Mouse (Mus musculus) kidney, postnatal 0 days (tissue): ENCODE results near the gene Gapvd1. TPM values are rescaled to one million over a fixed set of nuclear protein-coding genes. Genes with fewer than 3 reads are reported as not detected.

Source experiments
- ATAC-seq: fragments of 200-750 bp; cut with Nextera tagmentation; replicated peaks from 2 replicates; pipeline ENCODE4 v1.8.0; 2017; ENCODE audit warnings: low read depth, moderate number of reproducible peaks, moderate TSS enrichment, moderate library complexity; ENCODE audit not compliant: low FRiP score
- DNase-seq: peaks from one replicate; pipeline ENCODE4 v3.0.0-alpha.2; 2016; ENCODE audit warnings: low spot score
- H3K27ac ChIP-seq: fragments of 300-500 bp; sonication (generic); 2 replicates; pipeline ENCODE4 v1.5.1; 2014; ENCODE audit warnings: mild to moderate bottlenecking
- H3K27me3 ChIP-seq: fragments of 300-500 bp; sonication (generic); 2 replicates; pipeline ENCODE4 v1.6.1; 2014; ENCODE audit warnings: low read length, mixed read lengths; ENCODE audit not compliant: insufficient read depth
- H3K36me3 ChIP-seq: fragments of 300-500 bp; sonication (generic); 2 replicates; pipeline ENCODE4 v1.6.1; 2014; ENCODE audit warnings: low read length, mixed read lengths; ENCODE audit not compliant: insufficient read depth
- H3K4me1 ChIP-seq: fragments of 300-500 bp; sonication (generic); replicated peaks from 2 replicates; pipeline ENCODE4 v1.6.1; 2014; ENCODE audit warnings: antibody characterized with exemption, low read length, mixed read lengths; ENCODE audit not compliant: insufficient read depth
- H3K4me2 ChIP-seq: fragments of 300-500 bp; sonication (generic); 2 replicates; pipeline ENCODE4 v1.6.1; 2014; ENCODE audit warnings: mild to moderate bottlenecking, low read length, moderate library complexity, mixed read lengths
- H3K4me3 ChIP-seq: fragments of 300-500 bp; sonication (generic); replicated peaks from 2 replicates; pipeline ENCODE4 v1.5.1; 2014; ENCODE audit warnings: low read depth, low read length
- H3K9ac ChIP-seq: fragments of 300-500 bp; sonication (generic); 2 replicates; pipeline ENCODE4 v1.6.1; 2014; ENCODE audit warnings: low read depth, low read length
- H3K9me3 ChIP-seq: fragments of 300-500 bp; sonication (generic); replicated peaks from 2 replicates; pipeline ENCODE4 v1.6.1; 2016; ENCODE audit warnings: low read length, inconsistent platforms, mixed read lengths
- CTCF ChIP-seq: IDR thresholded peaks from 2 replicates; pipeline ENCODE4 v1.5.1; 2016; ENCODE audit warnings: antibody characterized with exemption, low read depth, mild to moderate bottlenecking, moderate library complexity
- WGBS: fragments of 180-500 bp; shearing (Covaris S2); extraction: QIAGEN DNeasy Blood & Tissue Kit; methylation state at CpG from one replicate; pipeline ENCODE4 v1.1.7; 2014; 5-methylcytosine and 5-hydroxymethylcytosine counted together
- polyA plus RNA-seq: library from polyadenylated mRNA; unstranded; fragments of >200 nt; fragmentation: Nextera tagmentation; extraction: Ambion mirVana; gene quantifications from 2 replicates; pipeline ENCODE4 v1.2.1, GENCODE M21; 2015

The Gapvd1 gene
- polyA plus RNA-seq, 1 experiment from 2014 or later, result 56.6 TPM

GRCm38 (mm10) chr2:34727045-34727728, 27.8 kb downstream of the Gapvd1 start:
- no peaks in the 10 kb centered on the region for H3K4me1 ChIP-seq
- no peak overlapping the region for H3K4me3 ChIP-seq
- ATAC-seq, result no peak
- H3K4me2 ChIP-seq, result no peak overlapping the region
- no peaks in the 10 kb centered on the region for H3K9me3 ChIP-seq
- peaks cover 29% of the 10 kb centered on the region for H3K36me3 ChIP-seq
- no peak overlapping the region for H3K9ac ChIP-seq
- TF ChIP-seq CTCF, result no peak
- no peak overlapping the region for H3K27ac ChIP-seq
- 92% methylated on average over 8 of the region's 8 CpGs for WGBS
- no peaks in the 10 kb centered on the region for H3K27me3 ChIP-seq
- no peak for DNase-seq

GRCm38 (mm10) chr2:34725269-34725668, 29.8 kb downstream of the Gapvd1 start:
- ATAC-seq, result no peak
- Histone ChIP-seq H3K4me3 (no peak overlapping the region), H3K4me2 (no peak overlapping the region), H3K36me3 (peaks cover 31% of the 10 kb centered on the region), H3K27ac (no peak overlapping the region), H3K4me1 (no peaks in the 10 kb centered on the region), H3K9ac (no peak overlapping the region), H3K27me3 (no peaks in the 10 kb centered on the region), H3K9me3 (no peaks in the 10 kb centered on the region)
- no peak for TF ChIP-seq CTCF
- WGBS, result 95% methylated on average over 5 of the region's 5 CpGs
- no peak for DNase-seq

- H3K27me3 ChIP-seq, result no peaks in the 10 kb centered on the region
- no peak overlapping the region for H3K9ac ChIP-seq
- WGBS, result 76% methylated on average over 2 of the region's 2 CpGs
- no peak overlapping the region for H3K4me3 ChIP-seq
- no peak overlapping the region for H3K4me2 ChIP-seq
- peaks cover 27% of the 10 kb centered on the region; the same call in 1 of the 2 replicates for H3K36me3 ChIP-seq
- no peak for DNase-seq
- no peaks in the 10 kb centered on the region for H3K4me1 ChIP-seq
- no peaks in the 10 kb centered on the region for H3K9me3 ChIP-seq
- peak; percentile 28; the same call in 1 of the 2 replicates for TF ChIP-seq CTCF
- ATAC-seq, result no peak
- no peak overlapping the region for H3K27ac ChIP-seq
Observed at GRCm38 (mm10) chr2:34718196-34718595, 36.8 kb downstream of the Gapvd1 start.

GRCm38 (mm10) chr2:34711904-34712303, 43.1 kb downstream of the Gapvd1 start:
- no peak overlapping the region for H3K9ac ChIP-seq
- no peaks in the 10 kb centered on the region for H3K4me1 ChIP-seq
- no peaks in the 10 kb centered on the region for H3K27me3 ChIP-seq
- no peaks in the 10 kb centered on the region for H3K9me3 ChIP-seq
- DNase-seq (no peak), ATAC-seq (no peak)
- no peak overlapping the region for H3K4me3 ChIP-seq
- 95% methylated on average over 6 of the region's 6 CpGs for WGBS
- H3K36me3 ChIP-seq, result peaks cover 42% of the 10 kb centered on the region
- TF ChIP-seq CTCF, result no peak
- no peak overlapping the region for H3K4me2 ChIP-seq
- H3K27ac ChIP-seq, result no peak overlapping the region

GRCm38 (mm10) chr2:34708675-34709074, 46.4 kb downstream of the Gapvd1 start:
- Histone ChIP-seq H3K27me3 (no peaks in the 10 kb centered on the region), H3K4me2 (no peak overlapping the region), H3K36me3 (peaks cover 54% of the 10 kb centered on the region), H3K9me3 (no peaks in the 10 kb centered on the region), H3K4me3 (no peak overlapping the region), H3K4me1 (no peaks in the 10 kb centered on the region), H3K9ac (no peak overlapping the region), H3K27ac (no peak overlapping the region)
- WGBS, result 97% methylated on average over 1 of the region's 1 CpGs
- no peak for TF ChIP-seq CTCF
- no peak for DNase-seq
- ATAC-seq, result no peak

- H3K27me3 ChIP-seq, result no peaks in the 10 kb centered on the region
- H3K27ac ChIP-seq, result no peak overlapping the region
- ATAC-seq (no peak), DNase-seq (no peak)
- H3K4me2 ChIP-seq, result no peak overlapping the region
- no peak overlapping the region for H3K4me3 ChIP-seq
- no peak overlapping the region for H3K9ac ChIP-seq
- peaks cover 63% of the 10 kb centered on the region for H3K36me3 ChIP-seq
- H3K9me3 ChIP-seq, result no peaks in the 10 kb centered on the region
- no peak for TF ChIP-seq CTCF
- H3K4me1 ChIP-seq, result no peaks in the 10 kb centered on the region
Observed at GRCm38 (mm10) chr2:34696592-34696991, 58.4 kb downstream of the Gapvd1 start.

GRCm38 (mm10) chr2:34692861-34693260, 62.2 kb downstream of the Gapvd1 start:
- Histone ChIP-seq H3K27ac (no peak overlapping the region), H3K9ac (no peak overlapping the region), H3K4me1 (no peaks in the 10 kb centered on the region), H3K4me2 (no peak overlapping the region), H3K27me3 (no peaks in the 10 kb centered on the region), H3K36me3 (peaks cover 61% of the 10 kb centered on the region), H3K9me3 (no peaks in the 10 kb centered on the region), H3K4me3 (no peak overlapping the region)
- TF ChIP-seq CTCF, result no peak
- DNase-seq, result no peak
- 92% methylated on average over 10 of the region's 10 CpGs for WGBS
- no peak for ATAC-seq
